Comparison of ENCODE assay signal across 21 mouse cellular contexts in the genomic region with DNA sequence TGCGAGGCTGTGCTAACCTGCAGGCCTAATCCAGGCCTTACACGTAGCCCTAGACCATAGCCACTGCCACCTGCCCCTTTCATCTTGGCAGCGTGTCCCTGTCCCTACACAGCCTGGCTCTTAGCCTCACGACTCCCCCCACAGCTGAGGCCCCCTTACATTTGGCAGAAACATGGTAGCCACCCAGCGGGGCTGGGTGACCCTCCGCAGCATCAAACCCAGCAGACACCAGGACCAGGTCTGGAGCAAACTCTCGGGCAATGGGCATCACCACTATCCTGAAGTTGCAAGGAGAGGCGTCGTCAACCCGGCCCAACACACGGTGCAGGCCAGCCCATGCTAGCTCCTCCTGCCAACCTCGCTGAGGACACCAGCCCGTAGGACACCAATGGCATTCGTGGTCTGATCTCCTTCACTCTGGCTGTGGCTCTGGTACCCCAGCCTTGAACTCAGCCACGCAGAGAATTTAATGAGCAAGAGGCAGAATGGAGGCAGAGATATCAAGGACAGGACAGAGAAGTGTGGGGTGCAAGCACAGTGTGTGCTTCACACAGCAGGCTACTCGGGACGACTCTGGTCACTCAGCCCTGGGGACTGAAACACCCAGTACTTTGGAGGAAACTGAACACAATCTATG. TPM values are rescaled to one million over a fixed set of nuclear protein-coding genes. Genes with fewer than 3 reads are reported as not detected.
A peak's percentile ranks its signal among the peaks of the same experiment; 100 is the strongest.
DNase-seq lines count a peak whose midpoint lies in the region; ATAC-seq and TF ChIP-seq lines count a peak whose summit lies in the region.
"Had no signal": no experiment of that assay in that cellular context is flagged by ENCODE, and none has a peak within 500 bp of the region (broad histone marks: within the 10 kb centered on the region; RNA-seq: fewer than 3 reads in every experiment).

No protein-coding gene starts in this region.

- H3K4me1 ChIP-seq in hindbrain, embryonic 10.5 days (replicated peaks), result peaks cover 38% of the 10 kb centered on the region
- peaks cover 10% of the 10 kb centered on the region; the same call in 1 of the 2 replicates for H3K4me1 ChIP-seq in hindbrain, postnatal 0 days (ENCODE audit: insufficient read depth, low read length)
- H3K4me1 ChIP-seq in MEL (ENCODE audit: control insufficient read depth in 1 of 2, insufficient read depth in 2 of 2, low read length in 2 of 2), result no peaks in the 10 kb centered on the region
- H3K4me1 ChIP-seq: embryonic facial prominence, embryonic 12.5 days had no signal

- no peaks in the 10 kb centered on the region for H3K9me3 ChIP-seq in hindbrain, embryonic 10.5 days
- H3K9me3 ChIP-seq in hindbrain, postnatal 0 days (ENCODE audit: low read length), result no peaks in the 10 kb centered on the region
- H3K9me3 ChIP-seq in MEL (replicated peaks; ENCODE audit: insufficient read depth, low read length), result no peaks in the 10 kb centered on the region
- H3K9me3 ChIP-seq: embryonic facial prominence, embryonic 10.5 days; embryonic facial prominence, embryonic 12.5 days; forebrain, embryonic 13.5 days; forebrain, embryonic 15.5 days had no signal

- 0 out of 2 replicates have a peak overlapping the region, but pooled peaks have one; percentile 71 for H3K27ac ChIP-seq in hindbrain, embryonic 10.5 days
- H3K27ac ChIP-seq in hindbrain, postnatal 0 days, result no peak overlapping the region
- no peak overlapping the region for H3K27ac ChIP-seq in MEL (ENCODE audit: control insufficient read depth, low read depth, low read length)
- H3K27ac ChIP-seq: embryonic facial prominence, embryonic 10.5 days; embryonic facial prominence, embryonic 12.5 days; forebrain, embryonic 13.5 days had no signal

- no peak for TF ChIP-seq RAD21 in MEL (IDR thresholded peaks at IDR 0.05; ENCODE audit: low read depth, low read length)

- H3K79me2 ChIP-seq in MEL (ENCODE audit: control insufficient read depth, insufficient read depth, low read length, poor library complexity), result no peaks in the 10 kb centered on the region

- no peak for TF ChIP-seq EP300 in MEL (IDR thresholded peaks at IDR 0.05; ENCODE audit: low read depth in 1 of 2, low read length in 2 of 2)

- H3K36me3 ChIP-seq in hindbrain, embryonic 10.5 days, result peaks cover 99% of the 10 kb centered on the region
- peaks cover 20% of the 10 kb centered on the region; the same call in 1 of the 2 replicates for H3K36me3 ChIP-seq in hindbrain, postnatal 0 days (ENCODE audit: insufficient read depth, low read length)
- peaks cover 0 to 63% of the 10 kb centered on the region in 2 experiments; a peak in 2 of 4 replicates for H3K36me3 ChIP-seq in MEL (ENCODE audit: control insufficient read depth in 1 of 2, insufficient read depth in 2 of 2, low read length in 2 of 2)

- no peak overlapping the region for H3K4me3 ChIP-seq in hindbrain, embryonic 10.5 days
- no peak overlapping the region for H3K4me3 ChIP-seq in hindbrain, postnatal 0 days (ENCODE audit: low read length)
- H3K4me3 ChIP-seq in MEL (ENCODE audit: control insufficient read depth in 1 of 2, insufficient read depth in 1 of 2, low read depth in 2 of 2, low read length in 2 of 2), result no peak overlapping the region
- H3K4me3 ChIP-seq: embryonic facial prominence, embryonic 10.5 days; embryonic facial prominence, embryonic 12.5 days; forebrain, embryonic 13.5 days; forebrain, embryonic 15.5 days had no signal

- ATAC-seq in hindbrain, postnatal 0 days, result no peak
- ATAC-seq: activated CD4-positive, CD25-positive, alpha-beta regulatory T cell, adult 4 months; forebrain, embryonic 13.5 days; forebrain, embryonic 15.5 days; forebrain, postnatal 0 days; Patski had no signal

- H3K4me2 ChIP-seq in hindbrain, postnatal 0 days (ENCODE audit: low read depth, low read length), result no peak overlapping the region
- H3K4me2 ChIP-seq: embryonic facial prominence, embryonic 12.5 days; forebrain, embryonic 13.5 days; forebrain, embryonic 15.5 days had no signal

- 96% methylated on average over 17 of the region's 17 CpGs for WGBS in hindbrain, embryonic 10.5 days
- WGBS in hindbrain, postnatal 0 days, result 87% methylated on average over 17 of the region's 17 CpGs

- no peaks in the 10 kb centered on the region for H3K27me3 ChIP-seq in hindbrain, embryonic 10.5 days (ENCODE audit: insufficient read depth, poor library complexity, severe bottlenecking)
- H3K27me3 ChIP-seq in hindbrain, postnatal 0 days (ENCODE audit: insufficient read depth, low read length), result no peaks in the 10 kb centered on the region
- H3K27me3 ChIP-seq in MEL (ENCODE audit: control insufficient read depth in 1 of 2, insufficient read depth in 2 of 2, low read length in 2 of 2), result no peaks in the 10 kb centered on the region
- H3K27me3 ChIP-seq: embryonic facial prominence, embryonic 12.5 days; forebrain, embryonic 13.5 days; forebrain, embryonic 15.5 days; Patski had no signal

- DNase-seq in adrenal gland, adult 2 months, result peak; percentile 30
- no peak for DNase-seq in adrenal gland, postnatal 14 days
- DNase-seq in cerebellum, adult 9-11 months, result peak; percentile 16
- no peak for DNase-seq in cerebellum, postnatal 14 days
- DNase-seq in hindbrain, embryonic 10.5 days (ENCODE audit: low spot score), result no peak
- DNase-seq in hindbrain, postnatal 0 days (ENCODE audit: low spot score), result no peak
- no peak for DNase-seq in MEL (ENCODE audit: low read depth, low spot score)
- no peak for DNase-seq in testis, postnatal 10 days (ENCODE audit: low spot score)
- DNase-seq: adrenal gland, postnatal 10 days; adrenal gland, postnatal 36 days; cerebellum, adult 18-20 months; cerebellum, adult 8-10 months; cerebellum, postnatal 10 days; cerebellum, postnatal 36 days; forebrain, postnatal 0 days had no signal

- TF ChIP-seq CTCF in hindbrain, postnatal 0 days (IDR thresholded peaks at IDR 0.05; ENCODE audit: low read depth), result no peak
- TF ChIP-seq CTCF in MEL (IDR thresholded peaks at IDR 0.05 in 2 of 3, conservative IDR thresholded peaks at IDR 0.05 in 1 of 3; ENCODE audit: control insufficient read depth in 1 of 3, insufficient read depth in 1 of 3, low read depth in 2 of 3, low read length in 3 of 3, poor library complexity in 1 of 3, severe bottlenecking in 1 of 3), result no peak

- TF ChIP-seq POLR2A in MEL (IDR thresholded peaks at IDR 0.05; ENCODE audit: control insufficient read depth in 1 of 2, insufficient read depth in 1 of 2, low read depth in 1 of 2, low read length in 2 of 2, poor library complexity in 1 of 2), result 0 out of 4 replicates have a peak, but pooled peaks of 1 of the 2 experiments have one; percentile 16

- no peak overlapping the region for H3K9ac ChIP-seq in hindbrain, postnatal 0 days (replicated peaks; ENCODE audit: low read length)
- no peak overlapping the region for H3K9ac ChIP-seq in MEL (ENCODE audit: control insufficient read depth, low read depth, low read length, poor library complexity, severe bottlenecking)
- H3K9ac ChIP-seq: embryonic facial prominence, embryonic 12.5 days; forebrain, embryonic 13.5 days; forebrain, embryonic 15.5 days; forebrain, postnatal 0 days had no signal

TF ChIP-seq in MEL, 35 proteins besides CTCF, POLR2A, EP300 and RAD21:
- TF ChIP-seq POLR2AphosphoS5 (IDR thresholded peaks at IDR 0.05; ENCODE audit: borderline replicate concordance, low read depth, low read length) (0 out of 2 replicates have a peak, but pooled peaks have one; percentile 13), NRF1 (IDR thresholded peaks at IDR 0.05; ENCODE audit: insufficient read depth, low read depth, low read length, poor library complexity, severe bottlenecking) (no peak), ZKSCAN1 (IDR thresholded peaks at IDR 0.05; ENCODE audit: low read depth, low read length) (no peak), TCF12 (IDR thresholded peaks at IDR 0.05; ENCODE audit: low read depth, low read length) (no peak), HCFC1 (IDR thresholded peaks at IDR 0.05; ENCODE audit: low read depth, low read length) (no peak), ZC3H11A (IDR thresholded peaks at IDR 0.05; ENCODE audit: low read depth, low read length) (no peak)

RNA-seq across cellular contexts. Expression of a gene that starts 18.5 kb away (rescaled TPM):
- total RNA-seq in adrenal gland, adult 2 months (2021), result 100 to 1,000 TPM; 116 to 158 TPM
- polyA plus RNA-seq in adrenal gland, adult 2 months (2012; rRNA removed), result 204 and 217 TPM in 2 replicates
- total RNA-seq in adrenal gland, postnatal 14 days (2021), result 68.8 and 76.9 TPM in 2 replicates
- 28.8 and 31.3 TPM in 2 replicates for polyA plus RNA-seq in hindbrain, embryonic 10.5 days (2016; fragmentation: Nextera tagmentation; extraction: Ambion mirVana)
- total RNA-seq in hindbrain, postnatal 0 days (2014; rRNA removed), result 84.4 and 89.3 TPM in 2 replicates
- 140 and 152 TPM in 2 replicates for polyA plus RNA-seq in hindbrain, postnatal 0 days (2015; fragmentation: Nextera tagmentation; extraction: Ambion mirVana)
- total RNA-seq in MEL (2012; rRNA removed), result 116 and 136 TPM in 2 replicates
- polyA plus RNA-seq in MEL (2012; ENCODE audit: insufficient read depth in 1 of 2, insufficient read length in 2 of 2, low read depth in 1 of 2, low replicate concordance in 2 of 2, missing spikeins in 1 of 2), result 100 to 1,000 TPM in 1 of 2 experiments, not detected in 1; 299 TPM

RNA-seq across cellular contexts. Expression of a gene that starts 29.0 kb away (rescaled TPM):
- total RNA-seq in adrenal gland, adult 2 months (2021), result 10 to 100 TPM; 13.4 to 18.6 TPM
- polyA plus RNA-seq in adrenal gland, adult 2 months (2012; rRNA removed), result 44.5 and 52.6 TPM in 2 replicates
- total RNA-seq in adrenal gland, postnatal 14 days (2021), result 22.2 and 24.9 TPM in 2 replicates
- 6.2 and 6.7 TPM in 2 replicates for polyA plus RNA-seq in hindbrain, embryonic 10.5 days (2016; fragmentation: Nextera tagmentation; extraction: Ambion mirVana)
- total RNA-seq in hindbrain, postnatal 0 days (2014; rRNA removed), result 26.4 and 41.9 TPM in 2 replicates
- 10.3 and 12.2 TPM in 2 replicates for polyA plus RNA-seq in hindbrain, postnatal 0 days (2015; fragmentation: Nextera tagmentation; extraction: Ambion mirVana)
- total RNA-seq in MEL (2012; rRNA removed), result 4.0 and 7.4 TPM in 2 replicates
- 1 to 10 TPM in 1 of 2 experiments, not detected in 1; 6.6 TPM for polyA plus RNA-seq in MEL (2012; ENCODE audit: insufficient read depth in 1 of 2, insufficient read length in 2 of 2, low read depth in 1 of 2, low replicate concordance in 2 of 2, missing spikeins in 1 of 2)
- polyA plus RNA-seq: activated CD4-positive, CD25-positive, alpha-beta regulatory T cell, adult 4 months had no signal

RNA-seq across cellular contexts. Expression of a gene that starts 47.5 kb away (rescaled TPM):
- 10 to 100 TPM; 52.5 to 65.1 TPM for total RNA-seq in adrenal gland, adult 2 months (2021)
- polyA plus RNA-seq in adrenal gland, adult 2 months (2012; rRNA removed), result 256 and 263 TPM in 2 replicates
- 60.1 and 75.8 TPM in 2 replicates for total RNA-seq in adrenal gland, postnatal 14 days (2021)
- polyA plus RNA-seq in hindbrain, embryonic 10.5 days (2016; fragmentation: Nextera tagmentation; extraction: Ambion mirVana), result 25.7 and 32.7 TPM in 2 replicates
- total RNA-seq in hindbrain, postnatal 0 days (2014; rRNA removed), result 23.6 and 28.6 TPM in 2 replicates
- 21.7 and 23.7 TPM in 2 replicates for polyA plus RNA-seq in hindbrain, postnatal 0 days (2015; fragmentation: Nextera tagmentation; extraction: Ambion mirVana)
- total RNA-seq in MEL (2012; rRNA removed), result 100 and 102 TPM in 2 replicates
- 100 to 1,000 TPM in 1 of 2 experiments, not detected in 1; 389 TPM for polyA plus RNA-seq in MEL (2012; ENCODE audit: insufficient read depth in 1 of 2, insufficient read length in 2 of 2, low read depth in 1 of 2, low replicate concordance in 2 of 2, missing spikeins in 1 of 2)

Comparison
In these comparisons a context has a peak if more than half of its experiments do, and no peak if none do; other contexts are left out.
1. DNase-seq: peak in adrenal gland, adult 2 months (single experiment) and cerebellum, adult 9-11 months (single experiment); none in adrenal gland, postnatal 14 days (single experiment), cerebellum, postnatal 14 days (0 of 2), hindbrain, embryonic 10.5 days (single experiment), hindbrain, postnatal 0 days (single experiment), MEL (single experiment) and testis, postnatal 10 days (single experiment).